In genomic region chr2:34736626-34737025, GRCm38 (mm10) we compare ENCODE assay signal across 24 mouse cellular contexts. TPM values are rescaled to one million over a fixed set of nuclear protein-coding genes. Genes with fewer than 3 reads are reported as not detected.
DNase-seq lines count a peak whose midpoint lies in the region; ATAC-seq and TF ChIP-seq lines count a peak whose summit lies in the region.
"Had no signal": no experiment of that assay in that cellular context is flagged by ENCODE, and none has a peak within 500 bp of the region (broad histone marks: within the 10 kb centered on the region; RNA-seq: fewer than 3 reads in every experiment).

No protein-coding gene starts in this region.

- intact Hi-C loops in heart, postnatal 10 days (cut with DNase I), result no loop called here

- in situ Hi-C loops in CH12.LX (cut with MboI; ENCODE audit: low pct_ligation_motif_present, low pct_unique_long_range_greater_than_20kb, low sequenced_read_pairs), result no loop called here

- peak; percentile 54 for DNase-seq in heart, adult 11 months
- DNase-seq in heart, postnatal 10 days, result no peak
- no peak for DNase-seq in liver, embryonic 11.5 days (ENCODE audit: low spot score)
- no peak for DNase-seq in CH12.LX (ENCODE audit: extremely low read depth)
- no peak for DNase-seq in MEL (ENCODE audit: low read depth, low spot score)
- no peak for DNase-seq in neural tube, embryonic 10.5 days (ENCODE audit: extremely low spot score, low spot score)
- no peak for DNase-seq in hindbrain, embryonic 11.5 days (ENCODE audit: low spot score)
- DNase-seq: adrenal gland, adult 2 months; adrenal gland, postnatal 10 days; adrenal gland, postnatal 25 days; B cell, adult 2 months; cerebellum, adult 11 months; cerebellum, adult 18-20 months; cerebellum, adult 8-10 months; cerebellum, postnatal 10 days; cerebellum, postnatal 25 days; forebrain, postnatal 0 days had no signal

- TF ChIP-seq CTCF in CH12.LX (conservative IDR thresholded peaks at IDR 0.05 in 1 of 2, IDR thresholded peaks at IDR 0.05 in 1 of 2; ENCODE audit: low read depth in 2 of 2, low read length in 2 of 2), result no peak
- TF ChIP-seq CTCF in MEL (IDR thresholded peaks at IDR 0.05 in 2 of 3, conservative IDR thresholded peaks at IDR 0.05 in 1 of 3; ENCODE audit: control insufficient read depth in 1 of 3, insufficient read depth in 1 of 3, low read depth in 2 of 3, low read length in 3 of 3, poor library complexity in 1 of 3, severe bottlenecking in 1 of 3), result no peak

- H3K4me3 ChIP-seq in liver, embryonic 12.5 days, result no peak overlapping the region
- no peak overlapping the region for H3K4me3 ChIP-seq in liver, embryonic 11.5 days (ENCODE audit: low read depth, low read length)
- H3K4me3 ChIP-seq in CH12.LX (replicated peaks in 1 of 3; ENCODE audit: low read depth in 2 of 3, low read length in 2 of 3, poor library complexity in 1 of 3) (no peak overlapping the region), MEL (ENCODE audit: control insufficient read depth in 1 of 2, insufficient read depth in 1 of 2, low read depth in 2 of 2, low read length in 2 of 2) (no peak overlapping the region)
- H3K4me3 ChIP-seq in hindbrain, embryonic 11.5 days (ENCODE audit: low read depth, low read length), result no peak overlapping the region
- H3K4me3 ChIP-seq: embryonic facial prominence, embryonic 10.5 days; embryonic facial prominence, embryonic 12.5 days; forebrain, embryonic 13.5 days; forebrain, embryonic 15.5 days had no signal

- no peak for ATAC-seq in liver, embryonic 12.5 days
- no peak for ATAC-seq in liver, embryonic 11.5 days (replicated peaks; ENCODE audit: low FRiP score)
- no peak for ATAC-seq in hindbrain, embryonic 11.5 days (ENCODE audit: low FRiP score)
- ATAC-seq: CD4-positive, CD25-positive, alpha-beta regulatory T cell, adult 4 months; forebrain, embryonic 13.5 days; forebrain, embryonic 15.5 days; forebrain, postnatal 0 days had no signal

- H3K27me3 ChIP-seq in liver, embryonic 12.5 days (replicated peaks), result no peaks in the 10 kb centered on the region
- no peaks in the 10 kb centered on the region for H3K27me3 ChIP-seq in liver, embryonic 11.5 days (replicated peaks; ENCODE audit: control insufficient read depth, insufficient read depth, low read length)
- H3K27me3 ChIP-seq in CH12.LX (replicated peaks), result no peaks in the 10 kb centered on the region
- H3K27me3 ChIP-seq in MEL (ENCODE audit: control insufficient read depth in 1 of 2, insufficient read depth in 2 of 2, low read length in 2 of 2), result no peaks in the 10 kb centered on the region
- no peaks in the 10 kb centered on the region for H3K27me3 ChIP-seq in hindbrain, embryonic 11.5 days (ENCODE audit: control insufficient read depth, insufficient read depth, low read length)
- H3K27me3 ChIP-seq: embryonic facial prominence, embryonic 12.5 days; forebrain, embryonic 13.5 days; forebrain, embryonic 15.5 days had no signal

- dilution Hi-C loops in CH12.LX (cut with MboI; ENCODE audit: extremely low pct_ligation_motif_present, extremely low pct_unique_long_range_greater_than_20kb, low sequenced_read_pairs), result no loop called here

- peaks cover 58% of the 10 kb centered on the region for H3K79me2 ChIP-seq in CH12.LX (replicated peaks; ENCODE audit: control insufficient read depth, extremely low read depth, insufficient read depth, poor library complexity, severe bottlenecking)
- peaks cover 59% of the 10 kb centered on the region for H3K79me2 ChIP-seq in MEL (ENCODE audit: control insufficient read depth, insufficient read depth, low read length, poor library complexity)

- TF ChIP-seq RAD21 in CH12.LX (IDR thresholded peaks at IDR 0.05; ENCODE audit: low read depth, low read length) (no peak), MEL (IDR thresholded peaks at IDR 0.05; ENCODE audit: low read depth, low read length) (no peak)

- TF ChIP-seq POLR2A in CH12.LX (IDR thresholded peaks at IDR 0.05; ENCODE audit: low read depth, low read length) (no peak), MEL (IDR thresholded peaks at IDR 0.05; ENCODE audit: control insufficient read depth in 1 of 2, insufficient read depth in 1 of 2, low read depth in 1 of 2, low read length in 2 of 2, poor library complexity in 1 of 2) (no peak)

- no peaks in the 10 kb centered on the region for H3K9me3 ChIP-seq in liver, embryonic 12.5 days (replicated peaks)
- H3K9me3 ChIP-seq in liver, embryonic 11.5 days (ENCODE audit: control insufficient read depth, low read length), result no peaks in the 10 kb centered on the region
- H3K9me3 ChIP-seq in CH12.LX (replicated peaks; ENCODE audit: low read length) (no peaks in the 10 kb centered on the region), MEL (replicated peaks; ENCODE audit: insufficient read depth, low read length) (no peaks in the 10 kb centered on the region)
- H3K9me3 ChIP-seq in hindbrain, embryonic 11.5 days (ENCODE audit: control insufficient read depth, low read length), result no peaks in the 10 kb centered on the region
- H3K9me3 ChIP-seq: embryonic facial prominence, embryonic 10.5 days; embryonic facial prominence, embryonic 12.5 days; forebrain, embryonic 13.5 days; forebrain, embryonic 15.5 days; G1E had no signal

- peak overlapping the region; percentile 3; the same call in 1 of the 2 replicates for H3K27ac ChIP-seq in liver, embryonic 12.5 days
- no peak overlapping the region for H3K27ac ChIP-seq in liver, embryonic 11.5 days (ENCODE audit: low read depth, low read length)
- H3K27ac ChIP-seq in CH12.LX (ENCODE audit: insufficient read depth, low read depth) (no peak overlapping the region), MEL (ENCODE audit: control insufficient read depth, low read depth, low read length) (no peak overlapping the region)
- no peak overlapping the region for H3K27ac ChIP-seq in hindbrain, embryonic 11.5 days (ENCODE audit: low read depth, low read length)
- H3K27ac ChIP-seq: embryonic facial prominence, embryonic 10.5 days; embryonic facial prominence, embryonic 12.5 days; forebrain, embryonic 13.5 days; forebrain, embryonic 15.5 days had no signal

- peaks cover 20% of the 10 kb centered on the region for H3K36me3 ChIP-seq in liver, embryonic 12.5 days
- H3K36me3 ChIP-seq in liver, embryonic 11.5 days (ENCODE audit: control insufficient read depth, insufficient read depth, low read length), result no peaks in the 10 kb centered on the region
- H3K36me3 ChIP-seq in CH12.LX (replicated peaks in 1 of 2; ENCODE audit: control insufficient read depth in 1 of 2, insufficient read depth in 1 of 2, low read length in 1 of 2) (peaks cover 2 to 41% of the 10 kb centered on the region in 2 experiments), MEL (ENCODE audit: control insufficient read depth in 1 of 2, insufficient read depth in 2 of 2, low read length in 2 of 2) (peaks cover 10 to 41% of the 10 kb centered on the region in 2 experiments)
- H3K36me3 ChIP-seq in hindbrain, embryonic 11.5 days (ENCODE audit: control insufficient read depth, insufficient read depth, low read length), result no peaks in the 10 kb centered on the region
- H3K36me3 ChIP-seq: forebrain, embryonic 15.5 days had no signal

- no peak for TF ChIP-seq EP300 in CH12.LX (IDR thresholded peaks at IDR 0.05; ENCODE audit: low read length)
- no peak for TF ChIP-seq EP300 in MEL (IDR thresholded peaks at IDR 0.05; ENCODE audit: low read depth in 1 of 2, low read length in 2 of 2)

- H3K9ac ChIP-seq in liver, embryonic 12.5 days, result no peak overlapping the region
- no peak overlapping the region for H3K9ac ChIP-seq in liver, embryonic 11.5 days (ENCODE audit: low read depth, low read length)
- H3K9ac ChIP-seq in CH12.LX (ENCODE audit: insufficient read depth, low read depth), result no peak overlapping the region
- H3K9ac ChIP-seq in MEL (ENCODE audit: control insufficient read depth, low read depth, low read length, poor library complexity, severe bottlenecking), result no peak overlapping the region
- H3K9ac ChIP-seq in hindbrain, embryonic 11.5 days (ENCODE audit: low read depth, low read length), result no peak overlapping the region
- H3K9ac ChIP-seq: embryonic facial prominence, embryonic 12.5 days; forebrain, embryonic 13.5 days; forebrain, embryonic 15.5 days; forebrain, postnatal 0 days had no signal

- no peak overlapping the region for H3K4me2 ChIP-seq in liver, embryonic 12.5 days
- no peak overlapping the region for H3K4me2 ChIP-seq in liver, embryonic 11.5 days
- no peak overlapping the region for H3K4me2 ChIP-seq in CH12.LX (ENCODE audit: insufficient read depth, low read depth, poor library complexity, severe bottlenecking)
- H3K4me2 ChIP-seq in hindbrain, embryonic 11.5 days (replicated peaks; ENCODE audit: low read depth, low read length), result no peak overlapping the region
- H3K4me2 ChIP-seq: embryonic facial prominence, embryonic 12.5 days; forebrain, embryonic 13.5 days; forebrain, embryonic 15.5 days had no signal

- 82% methylated on average over 1 of the region's 1 CpGs for WGBS in liver, embryonic 12.5 days (ENCODE audit: insufficient replicate concordance)
- 85% methylated on average over 1 of the region's 1 CpGs for WGBS in liver, embryonic 11.5 days
- whole genome bisulfite sequencing in hindbrain, embryonic 11.5 days, result 98% methylated on average over 1 of the region's 1 CpGs

- H3K4me1 ChIP-seq in liver, embryonic 12.5 days, result peaks cover 75% of the 10 kb centered on the region
- H3K4me1 ChIP-seq in liver, embryonic 11.5 days (replicated peaks; ENCODE audit: control insufficient read depth, insufficient read depth, low read length), result peaks cover 27% of the 10 kb centered on the region
- H3K4me1 ChIP-seq in CH12.LX (ENCODE audit: control insufficient read depth in 1 of 2, insufficient read depth in 2 of 2) (no peaks in the 10 kb centered on the region), MEL (ENCODE audit: control insufficient read depth in 1 of 2, insufficient read depth in 2 of 2, low read length in 2 of 2) (peaks cover 13 to 22% of the 10 kb centered on the region in 2 experiments)
- no peaks in the 10 kb centered on the region for H3K4me1 ChIP-seq in hindbrain, embryonic 11.5 days (replicated peaks; ENCODE audit: control insufficient read depth, insufficient read depth, low read length)
- H3K4me1 ChIP-seq: embryonic facial prominence, embryonic 10.5 days; embryonic facial prominence, embryonic 12.5 days; forebrain, embryonic 13.5 days; forebrain, embryonic 15.5 days had no signal

RNA-seq across cellular contexts. Expression of gene Gapvd1, which starts 18.4 kb away (rescaled TPM):
- 10 to 100 TPM; 45.7 to 48.1 TPM for total RNA-seq in heart, postnatal 10 days (2021)
- polyA plus RNA-seq in liver, embryonic 12.5 days (2016; fragmentation: Nextera tagmentation; extraction: Ambion mirVana), result 87.3 and 93.7 TPM in 2 replicates
- 80.3 and 88.3 TPM in 2 replicates for polyA plus RNA-seq in liver, embryonic 11.5 days (2014; fragmentation: Nextera tagmentation; extraction: Ambion mirVana)
- total RNA-seq in CH12.LX (2012; rRNA removed) (47.0 and 54.6 TPM in 2 replicates), CH12.LX (2014; rRNA removed) (45.1 and 50.5 TPM in 2 replicates), MEL (2012; rRNA removed) (62.4 and 65.0 TPM in 2 replicates)
- polyA plus RNA-seq in CH12.LX (2012; ENCODE audit: insufficient read length, low read depth) (63.1 and 71.3 TPM in 2 replicates), MEL (2012; ENCODE audit: insufficient read depth in 1 of 2, insufficient read length in 2 of 2, low read depth in 1 of 2, low replicate concordance in 2 of 2, missing spikeins in 1 of 2) (100 to 1,000 TPM in 1 of 2 experiments, 10 to 100 TPM in 1; 96.7 to 174 TPM)
- 94.0 and 108 TPM in 2 replicates for polyA plus RNA-seq in hindbrain, embryonic 11.5 days (2014; fragmentation: Nextera tagmentation; extraction: Ambion mirVana)

RNA-seq across cellular contexts. Expression of gene Hspa5, which starts 35.1 kb away (rescaled TPM):
- total RNA-seq in heart, postnatal 10 days (2021), result 100 to 1,000 TPM; 390 to 403 TPM
- 656 and 672 TPM in 2 replicates for polyA plus RNA-seq in liver, embryonic 12.5 days (2016; fragmentation: Nextera tagmentation; extraction: Ambion mirVana)
- polyA plus RNA-seq in liver, embryonic 11.5 days (2014; fragmentation: Nextera tagmentation; extraction: Ambion mirVana), result 964 and 1,028 TPM in 2 replicates
- total RNA-seq in CH12.LX (2012; rRNA removed) (866 and 1,326 TPM in 2 replicates), CH12.LX (2014; rRNA removed) (1,168 and 1,315 TPM in 2 replicates), MEL (2012; rRNA removed) (914 and 1,250 TPM in 2 replicates)
- polyA plus RNA-seq in CH12.LX (2012; ENCODE audit: insufficient read length, low read depth) (791 and 827 TPM in 2 replicates), MEL (2012; ENCODE audit: insufficient read depth in 1 of 2, insufficient read length in 2 of 2, low read depth in 1 of 2, low replicate concordance in 2 of 2, missing spikeins in 1 of 2) (100 to 1,000 TPM; 147 to 649 TPM)
- 838 and 881 TPM in 2 replicates for polyA plus RNA-seq in hindbrain, embryonic 11.5 days (2014; fragmentation: Nextera tagmentation; extraction: Ambion mirVana)
